Mouse (Mus musculus) CH12.LX (cell line): ENCODE data around the gene Kcnj15. TPM values are rescaled to one million over a fixed set of nuclear protein-coding genes. Genes with fewer than 3 reads are reported as not detected.

Experiments used
- DNase-seq: peaks from one replicate; pipeline ENCODE4 v3.0.0-alpha.2; 2013; ENCODE audit errors: extremely low read depth
- H3K27ac ChIP-seq: 2 replicates; pipeline ENCODE4 v1.5.1; 2012; ENCODE audit warnings: low read depth, mild to moderate bottlenecking, control low read depth, moderate library complexity; ENCODE audit not compliant: insufficient read depth
- H3K27me3 ChIP-seq: replicated peaks from 2 replicates; pipeline ENCODE3; 2012; ENCODE audit warnings: inconsistent platforms
- H3K36me3 ChIP-seq, 2 experiments: replicated peaks in 1 of 2; 2 replicates each; pipeline versions ENCODE3 to v1.6.1; 2012; ENCODE audit warnings: inconsistent platforms in 1 of 2, low read length in 1 of 2, mild to moderate bottlenecking in 1 of 2, mixed read lengths in 1 of 2, moderate library complexity in 1 of 2; ENCODE audit not compliant: control insufficient read depth in 1 of 2, insufficient read depth in 1 of 2
- H3K4me1 ChIP-seq, 2 experiments: 2 replicates each; pipeline ENCODE4 v1.6.1; 2012; ENCODE audit warnings: inconsistent platforms in 1 of 2, moderate library complexity in 1 of 2; ENCODE audit not compliant: insufficient read depth in 2 of 2, control insufficient read depth in 1 of 2
- H3K4me2 ChIP-seq: 2 replicates; pipeline ENCODE4 v1.6.1; 2012; ENCODE audit warnings: low read depth, mild to moderate bottlenecking, control low read depth; ENCODE audit not compliant: poor library complexity, insufficient read depth, severe bottlenecking
- H3K4me3 ChIP-seq, 3 experiments: fragments of 150-350 bp in 1 of 3; sonication (generic) in 1 of 3; replicated peaks in 1 of 3; 2 replicates each; pipeline versions ENCODE3 to v1.5.1; 2011 to 2012; ENCODE audit warnings: low read depth in 2 of 3, low read length in 2 of 3, mild to moderate bottlenecking in 2 of 3, moderate library complexity in 2 of 3, control low read depth in 1 of 3, improper control_type of control experiment in 1 of 3, inconsistent platforms in 1 of 3, mixed read lengths in 1 of 3; ENCODE audit not compliant: poor library complexity in 1 of 3
- H3K79me2 ChIP-seq: replicated peaks from 2 replicates; pipeline ENCODE4 v1.6.1; 2012; ENCODE audit warnings: mild to moderate bottlenecking, moderate library complexity; ENCODE audit not compliant: control insufficient read depth, poor library complexity, insufficient read depth, severe bottlenecking; ENCODE audit errors: extremely low read depth
- H3K9ac ChIP-seq: 2 replicates; pipeline ENCODE4 v1.6.1; 2012; ENCODE audit warnings: low read depth, mild to moderate bottlenecking, control low read depth, moderate library complexity; ENCODE audit not compliant: insufficient read depth
- H3K9me3 ChIP-seq: replicated peaks from 2 replicates; pipeline ENCODE3; 2012; ENCODE audit warnings: low read length, inconsistent platforms, mixed read lengths
- CHD1 ChIP-seq: IDR thresholded peaks from 2 replicates; pipeline ENCODE4 v1.6.1; 2012; ENCODE audit warnings: low read depth, low read length, improper control_type of control experiment, inconsistent platforms
- ELF1 ChIP-seq: IDR thresholded peaks from 2 replicates; pipeline ENCODE4 v1.6.1; 2014; ENCODE audit warnings: low read depth, mild to moderate bottlenecking, inconsistent platforms, low read length, improper control_type of control experiment
- GABPA ChIP-seq: IDR thresholded peaks from 2 replicates; pipeline ENCODE4 v1.6.1; 2012; ENCODE audit warnings: low read depth, low read length, improper control_type of control experiment, inconsistent platforms; ENCODE audit not compliant: insufficient replicate concordance
- HCFC1 ChIP-seq: IDR thresholded peaks from 2 replicates; pipeline ENCODE4 v1.6.1; 2012; ENCODE audit warnings: low read depth, mild to moderate bottlenecking, inconsistent platforms, low read length, improper control_type of control experiment
- IRF4 ChIP-seq: IDR thresholded peaks from 2 replicates; pipeline ENCODE4 v1.6.1; 2014; ENCODE audit warnings: low read depth, mild to moderate bottlenecking, inconsistent platforms, low read length, improper control_type of control experiment
- JUN ChIP-seq: IDR thresholded peaks from 2 replicates; pipeline ENCODE4 v1.6.1; 2011; ENCODE audit warnings: low read depth, mild to moderate bottlenecking, low read length, improper control_type of control experiment, moderate library complexity; ENCODE audit not compliant: insufficient read depth
- KAT2A ChIP-seq: IDR thresholded peaks from 2 replicates; pipeline ENCODE4 v1.6.1; 2012; ENCODE audit warnings: low read length, improper control_type of control experiment, inconsistent platforms; ENCODE audit not compliant: insufficient replicate concordance
- MAFK ChIP-seq: IDR thresholded peaks from 2 replicates; pipeline ENCODE4 v1.6.1; 2011; ENCODE audit warnings: low read length, improper control_type of control experiment; ENCODE audit not compliant: insufficient replicate concordance
- MAZ ChIP-seq: IDR thresholded peaks from 2 replicates; pipeline ENCODE4 v1.6.1; 2012; ENCODE audit warnings: low read depth, mild to moderate bottlenecking, inconsistent platforms, low read length, improper control_type of control experiment, moderate library complexity
- MEF2A ChIP-seq: IDR thresholded peaks from 2 replicates; pipeline ENCODE4 v1.6.1; 2014; ENCODE audit warnings: low read depth, mild to moderate bottlenecking, inconsistent platforms, low read length, improper control_type of control experiment, borderline replicate concordance
- MXI1 ChIP-seq: IDR thresholded peaks from 2 replicates; pipeline ENCODE4 v1.6.1; 2011; ENCODE audit warnings: mild to moderate bottlenecking, low read depth, low read length, improper control_type of control experiment
- NELFE ChIP-seq: IDR thresholded peaks from 2 replicates; pipeline ENCODE4 v1.6.1; 2011; ENCODE audit warnings: low read depth, low read length, improper control_type of control experiment
- NRF1 ChIP-seq: IDR thresholded peaks from 2 replicates; pipeline ENCODE4 v1.6.1; 2014; ENCODE audit warnings: low read depth, mild to moderate bottlenecking, inconsistent platforms, low read length, improper control_type of control experiment, moderate library complexity
- PAX5 ChIP-seq: IDR thresholded peaks from 2 replicates; pipeline ENCODE4 v1.6.1; 2012; ENCODE audit warnings: low read length, inconsistent platforms, mixed read lengths
- RCOR1 ChIP-seq: conservative IDR thresholded peaks from 2 replicates; pipeline ENCODE4 v1.6.1; 2012; ENCODE audit warnings: low read depth, mild to moderate bottlenecking, inconsistent platforms, low read length, improper control_type of control experiment
- SIN3A ChIP-seq: IDR thresholded peaks from 2 replicates; pipeline ENCODE4 v1.6.1; 2012; ENCODE audit warnings: low read length, improper control_type of control experiment, inconsistent platforms
- TCF12 ChIP-seq: IDR thresholded peaks from 2 replicates; pipeline ENCODE4 v1.6.1; 2014; ENCODE audit warnings: low read depth, mild to moderate bottlenecking, inconsistent platforms, low read length, improper control_type of control experiment
- USF1 ChIP-seq: IDR thresholded peaks from 2 replicates; pipeline ENCODE4 v1.6.1; 2014; ENCODE audit warnings: low read depth, mild to moderate bottlenecking, inconsistent platforms, low read length, improper control_type of control experiment
- ZKSCAN1 ChIP-seq: IDR thresholded peaks from 2 replicates; pipeline ENCODE4 v1.6.1; 2012; ENCODE audit warnings: low read depth, inconsistent platforms, low read length, improper control_type of control experiment, borderline replicate concordance
- ZMIZ1 ChIP-seq: IDR thresholded peaks from 2 replicates; pipeline ENCODE4 v1.6.1; 2012; ENCODE audit warnings: low read depth, mild to moderate bottlenecking, inconsistent platforms, low read length, improper control_type of control experiment
- dilution Hi-C: fragments of 300-500 bp; cut with MboI; formaldehyde crosslinking; loops from 2 replicates; pipeline ENCODE4 v1.14.3; 2020; ENCODE audit warnings: low sequenced_read_pairs; ENCODE audit not compliant: extremely low pct_unique_long_range_greater_than_20kb, extremely low pct_ligation_motif_present
- in situ Hi-C: fragments of 300-500 bp; cut with MboI; formaldehyde crosslinking; loops from 3 replicates; pipeline ENCODE4 v1.14.3; 2019; ENCODE audit warnings: low sequenced_read_pairs, low pct_ligation_motif_present, low pct_unique_long_range_greater_than_20kb, mixed read lengths
- polyA plus RNA-seq: library from polyadenylated mRNA; unstranded; fragments of >175 nt; gene quantifications from 2 replicates; pipeline ENCODE4 v1.2.1, GENCODE M21; 2012; ENCODE audit warnings: low read depth; ENCODE audit not compliant: insufficient read length
- total RNA-seq, 2 experiments: library from RNA; depleted of rRNA; stranded (reverse); fragments of 300-350 nt in 1 of 2; fragments of >200 nt in 1 of 2; gene quantifications; 2 replicates each; pipeline ENCODE4 v1.2.3; 2012 to 2014

Kcnj15 gene
- total and polyA plus RNA-seq, 3 experiments, result 0.37 to 1.1 (median 0.51) TPM

DNA sequence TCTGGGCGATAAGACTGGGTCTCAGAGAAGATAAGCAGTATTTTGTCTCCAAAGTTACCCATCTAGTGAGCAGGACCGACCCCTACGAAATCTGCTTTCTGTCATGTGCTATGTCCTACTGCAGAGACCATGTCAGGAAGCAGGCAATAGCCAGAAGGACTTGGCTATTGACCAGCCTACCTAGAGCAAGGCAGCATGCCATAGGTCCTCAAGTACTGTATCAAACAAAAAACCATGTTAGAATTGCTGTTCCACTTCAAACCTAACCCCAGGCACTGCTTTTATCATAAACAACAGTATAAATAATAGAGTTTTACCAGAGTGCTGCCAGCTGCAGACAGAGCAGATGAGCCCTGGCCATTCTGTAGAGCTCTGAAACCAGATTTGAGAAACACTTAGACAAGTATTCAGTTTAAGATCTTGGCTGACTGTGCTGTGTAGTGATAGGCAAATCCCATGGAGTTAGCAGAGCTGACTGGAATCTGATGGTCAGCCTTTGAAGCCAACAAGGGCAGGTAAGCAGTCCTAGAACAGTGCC, 50.5 kb downstream of the Kcnj15 start:
- no peaks in the 10 kb centered on the region for H3K36me3 ChIP-seq
- dilution Hi-C loops (no loop called here), in situ Hi-C loops (no loop called here)
- no peak for DNase-seq
- H3K4me1 ChIP-seq, result peaks cover 2 to 7% of the 10 kb centered on the region in 2 experiments; a peak in 2 of 4 replicates
- H3K27me3 ChIP-seq, result no peaks in the 10 kb centered on the region
- TF ChIP-seq RCOR1 (no peak), ZKSCAN1 (no peak), TCF12 (no peak), ELF1 (no peak), MAZ (no peak), SIN3A (no peak), CHD1 (no peak), NELFE (no peak), MEF2A (no peak), PAX5 (no peak), MAFK (no peak)
- no peak overlapping the region for H3K27ac ChIP-seq
- H3K79me2 ChIP-seq, result no peaks in the 10 kb centered on the region
- H3K9me3 ChIP-seq, result no peaks in the 10 kb centered on the region
- no peak overlapping the region for H3K9ac ChIP-seq
- H3K4me3 ChIP-seq, result no peak overlapping the region
- no peak overlapping the region for H3K4me2 ChIP-seq

DNA sequence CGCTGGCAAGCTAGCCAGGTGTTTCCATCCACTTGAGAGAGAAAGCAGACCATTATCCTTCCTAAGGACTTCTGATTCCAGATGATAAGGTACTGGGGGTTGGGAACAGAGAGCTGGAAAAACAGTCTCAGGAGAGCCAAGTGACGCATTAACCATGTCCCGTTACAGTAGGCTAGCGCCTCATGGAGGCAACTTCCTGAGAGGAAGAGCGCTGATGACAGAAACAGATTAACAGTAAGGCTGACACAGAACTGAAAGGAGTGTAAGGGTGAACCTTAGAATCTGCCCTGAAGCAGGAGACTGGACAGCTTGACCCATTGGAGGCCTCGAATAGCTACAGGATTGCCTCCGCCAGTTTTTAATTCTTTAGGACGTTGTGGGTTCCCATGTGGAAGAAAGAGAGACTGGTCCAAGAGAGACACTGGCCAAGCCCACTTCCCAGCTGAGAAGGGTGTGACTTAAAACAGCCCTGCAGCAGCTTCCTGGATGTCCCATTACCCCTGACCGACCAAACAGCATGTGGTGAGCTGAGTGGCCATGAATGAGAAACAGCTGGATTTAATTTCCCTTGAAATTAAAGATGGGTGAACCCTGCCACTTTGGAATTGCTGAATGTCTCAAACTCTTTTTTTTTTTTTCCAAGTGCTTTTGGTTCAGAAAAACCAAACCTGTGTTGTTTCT, 64.7 kb downstream of the Kcnj15 start:
- no peaks in the 10 kb centered on the region for H3K79me2 ChIP-seq
- H3K9ac ChIP-seq, result no peak overlapping the region
- H3K27me3 ChIP-seq, result no peaks in the 10 kb centered on the region
- in situ Hi-C loops, result no loop called here
- H3K4me3 ChIP-seq, result no peak overlapping the region
- dilution Hi-C loops, result no loop called here
- no peak overlapping the region for H3K4me2 ChIP-seq
- no peak for DNase-seq
- no peak overlapping the region for H3K27ac ChIP-seq
- no peaks in the 10 kb centered on the region for H3K36me3 ChIP-seq
- no peaks in the 10 kb centered on the region for H3K9me3 ChIP-seq
- peaks cover 3 to 6% of the 10 kb centered on the region in 2 experiments; a peak in 3 of 4 replicates for H3K4me1 ChIP-seq
- TF ChIP-seq ZMIZ1 (no peak), MXI1 (no peak), NELFE (no peak), RCOR1 (no peak), HCFC1 (no peak), KAT2A (no peak), JUN (no peak), USF1 (no peak), GABPA (no peak), NRF1 (no peak), IRF4 (no peak)
